ENCODE assay signal across 9 mouse cellular contexts in the genomic region with DNA sequence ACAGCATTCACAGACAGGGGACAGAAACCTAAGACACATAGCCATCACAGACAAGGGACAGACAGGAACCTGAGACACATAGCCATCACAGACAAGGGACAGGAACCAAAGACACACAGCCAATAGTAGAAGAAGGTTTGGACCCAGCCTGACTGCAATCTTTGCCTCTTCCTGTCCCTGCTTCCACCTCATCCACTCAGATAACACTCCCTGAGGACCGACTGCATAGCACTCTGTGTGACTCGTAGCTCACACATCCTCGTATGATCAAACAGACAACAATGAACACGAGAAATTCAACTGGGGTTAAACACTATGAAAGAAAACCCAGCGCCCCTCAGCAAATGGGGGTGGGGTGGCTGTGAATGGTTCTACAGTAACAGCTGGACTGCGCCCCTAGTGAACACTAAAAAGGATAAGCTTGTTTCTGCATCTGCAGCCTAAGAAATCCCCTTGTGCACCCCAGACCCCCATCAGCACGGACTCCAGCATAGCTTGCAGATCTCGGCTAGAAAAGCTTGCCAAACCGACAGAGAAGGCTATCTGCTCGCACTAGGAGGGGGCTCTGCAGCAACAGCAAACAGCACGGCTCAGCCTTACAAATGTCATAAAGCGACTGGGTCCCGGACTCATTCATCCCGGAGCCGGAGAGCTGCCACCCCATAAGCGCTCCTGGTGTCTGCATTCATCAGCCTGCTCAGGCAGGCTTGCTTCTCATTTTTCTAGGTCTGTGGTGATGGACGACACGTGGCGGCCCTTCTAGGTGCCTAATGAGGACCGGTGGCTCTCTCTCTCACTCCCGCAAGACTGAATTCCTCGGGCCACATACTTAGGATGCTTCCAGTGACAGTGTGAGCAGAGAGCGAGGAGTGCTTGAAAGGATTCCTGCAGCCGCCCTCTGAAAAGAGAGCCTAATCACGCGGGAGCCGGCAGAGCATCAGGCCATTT. TPM values are rescaled to one million over a fixed set of nuclear protein-coding genes. Genes with fewer than 3 reads are reported as not detected.
A peak's percentile ranks its signal among the peaks of the same experiment; 100 is the strongest.
DNase-seq lines count a peak whose midpoint lies in the region; ATAC-seq lines count a peak whose summit lies in the region.
"Had no signal": no experiment of that assay in that cellular context is flagged by ENCODE, and none has a peak within 500 bp of the region (broad histone marks: within the 10 kb centered on the region; RNA-seq: fewer than 3 reads in every experiment).

No protein-coding gene starts in this region.

- peak overlapping the region; percentile 46 for H3K9ac ChIP-seq in heart, embryonic 12.5 days
- 0 out of 2 replicates have a peak overlapping the region, but pooled peaks have one; percentile 1 for H3K9ac ChIP-seq in forebrain, embryonic 16.5 days (replicated peaks; ENCODE audit: low read depth, low read length)
- peak overlapping the region; percentile 41 for H3K9ac ChIP-seq in midbrain, embryonic 12.5 days (replicated peaks)

- H3K9me3 ChIP-seq in heart, embryonic 12.5 days (replicated peaks), result no peaks in the 10 kb centered on the region
- no peaks in the 10 kb centered on the region for H3K9me3 ChIP-seq in forebrain, embryonic 16.5 days (ENCODE audit: control insufficient read depth, low read length)
- no peaks in the 10 kb centered on the region for H3K9me3 ChIP-seq in midbrain, embryonic 12.5 days

- H3K27ac ChIP-seq in heart, embryonic 12.5 days (ENCODE audit: poor library complexity, severe bottlenecking), result 0 out of 2 replicates have a peak overlapping the region, but pooled peaks have one; percentile 41
- no peak overlapping the region for H3K27ac ChIP-seq in forebrain, embryonic 16.5 days (ENCODE audit: low read length)
- H3K27ac ChIP-seq in midbrain, embryonic 12.5 days (replicated peaks), result peak overlapping the region; percentile 44; the same call in 1 of the 2 replicates

- DNase-seq in heart, postnatal 25 days (ENCODE audit: low spot score), result no peak
- peak; percentile 39 for DNase-seq in NIH3T3 (ENCODE audit: low read depth)
- DNase-seq in left cerebral cortex, adult 18-20 months (ENCODE audit: low spot score in 2 of 2), result no peak

- peak overlapping the region; percentile 25 for H3K4me3 ChIP-seq in heart, embryonic 12.5 days
- peak overlapping the region; percentile 7; the same call in 1 of the 2 replicates for H3K4me3 ChIP-seq in forebrain, embryonic 16.5 days (replicated peaks; ENCODE audit: low read length)
- peak overlapping the region; percentile 21 for H3K4me3 ChIP-seq in midbrain, embryonic 12.5 days

- 16% methylated on average over 27 of the region's 27 CpGs for WGBS in heart, embryonic 12.5 days
- WGBS in forebrain, embryonic 16.5 days, result 9% methylated on average over 27 of the region's 27 CpGs
- 11% methylated on average over 27 of the region's 27 CpGs for WGBS in midbrain, embryonic 12.5 days

- peaks cover 76% of the 10 kb centered on the region for H3K4me1 ChIP-seq in heart, embryonic 12.5 days (replicated peaks)
- H3K4me1 ChIP-seq in forebrain, embryonic 16.5 days (replicated peaks; ENCODE audit: control insufficient read depth, insufficient read depth, low read length), result peaks cover 33% of the 10 kb centered on the region
- H3K4me1 ChIP-seq in midbrain, embryonic 12.5 days, result peaks cover 48% of the 10 kb centered on the region

- intact Hi-C loops in heart, postnatal 25 days (cut with DNase I), result no loop called here

- H3K4me2 ChIP-seq in heart, embryonic 12.5 days, result peak overlapping the region; percentile 68
- peak overlapping the region; percentile 29 for H3K4me2 ChIP-seq in forebrain, embryonic 16.5 days (ENCODE audit: low read length)
- H3K4me2 ChIP-seq in midbrain, embryonic 12.5 days (replicated peaks), result peak overlapping the region; percentile 54

- ATAC-seq in heart, embryonic 12.5 days (ENCODE audit: insufficient number of reproducible peaks, low FRiP score), result peak; percentile 33; the same call in 1 of the 2 replicates
- ATAC-seq in forebrain, embryonic 16.5 days, result 0 out of 2 replicates have a peak, but pooled peaks have one; percentile 27
- ATAC-seq in midbrain, embryonic 12.5 days (ENCODE audit: low FRiP score, low read depth), result peak; percentile 38; the same call in 1 of the 2 replicates
- no peak for ATAC-seq in megakaryocyte-erythroid progenitor cell, adult 5-6 weeks (replicated peaks; ENCODE audit: low FRiP score, low TSS enrichment, poor library complexity, severe bottlenecking)
- ATAC-seq in erythroblast, adult 5-6 weeks (replicated peaks; ENCODE audit: low FRiP score, poor library complexity, severe bottlenecking), result no peak

- no peaks in the 10 kb centered on the region for H3K27me3 ChIP-seq in heart, embryonic 12.5 days (replicated peaks)
- H3K27me3 ChIP-seq in forebrain, embryonic 16.5 days (replicated peaks; ENCODE audit: control insufficient read depth, insufficient read depth, low read length), result no peaks in the 10 kb centered on the region
- peaks cover 30% of the 10 kb centered on the region for H3K27me3 ChIP-seq in midbrain, embryonic 12.5 days
- H3K27me3 ChIP-seq: CH12.LX had no signal

- no peaks in the 10 kb centered on the region for H3K36me3 ChIP-seq in heart, embryonic 12.5 days
- H3K36me3 ChIP-seq in forebrain, embryonic 16.5 days (ENCODE audit: control insufficient read depth, insufficient read depth), result no peaks in the 10 kb centered on the region
- no peaks in the 10 kb centered on the region for H3K36me3 ChIP-seq in midbrain, embryonic 12.5 days

RNA-seq across cellular contexts. Expression of gene Man1c1, which starts 44.5 kb away (rescaled TPM):
- polyA plus RNA-seq in heart, embryonic 12.5 days (2016; fragmentation: Nextera tagmentation; extraction: Ambion mirVana), result 11.6 and 12.2 TPM in 2 replicates
- 10 to 100 TPM; 21.0 to 25.0 TPM for total RNA-seq in heart, postnatal 25 days (2021)
- polyA plus RNA-seq in forebrain, embryonic 16.5 days (2015; fragmentation: Nextera tagmentation; extraction: Ambion mirVana), result 2.3 and 2.9 TPM in 2 replicates
- 5.4 and 6.5 TPM in 2 replicates for polyA plus RNA-seq in midbrain, embryonic 12.5 days (2016; fragmentation: Nextera tagmentation; extraction: Ambion mirVana)
- total RNA-seq in megakaryocyte-erythroid progenitor cell, adult 5-6 weeks (2014; fragmentation: Nextera tagmentation), result 0.49 and 0.59 TPM in 2 replicates
- total RNA-seq in megakaryocyte-erythroid progenitor cell, adult 5-6 weeks (2017), result 0.53 TPM in 1 of 2 replicates, not detected in the other
- total RNA-seq in erythroblast, adult 5-6 weeks (2015; ENCODE audit: low replicate concordance), result 4.2 and 6.1 TPM in 2 replicates
- 1.4 and 2.8 TPM in 2 replicates for total RNA-seq in erythroblast, adult 5-6 weeks (2017; ENCODE audit: low replicate concordance)
- 10 to 100 TPM; 44.5 to 45.6 TPM for total RNA-seq in left cerebral cortex, adult 18-20 months (2021)

Comparison
In these comparisons a context has a peak if more than half of its experiments do, and no peak if none do; other contexts are left out.
1. ATAC-seq: peak in heart, embryonic 12.5 days (single experiment), forebrain, embryonic 16.5 days (single experiment) and midbrain, embryonic 12.5 days (single experiment); none in megakaryocyte-erythroid progenitor cell, adult 5-6 weeks (single experiment) and erythroblast, adult 5-6 weeks (single experiment).
2. Peak in every context shown above with its lines, with median percentiles within 50 percentile points of each other: H3K4me2 ChIP-seq, H3K4me3 ChIP-seq and H3K9ac ChIP-seq.